Mouse (Mus musculus): ENCODE data around the gene Pik3c2b.

DNA sequence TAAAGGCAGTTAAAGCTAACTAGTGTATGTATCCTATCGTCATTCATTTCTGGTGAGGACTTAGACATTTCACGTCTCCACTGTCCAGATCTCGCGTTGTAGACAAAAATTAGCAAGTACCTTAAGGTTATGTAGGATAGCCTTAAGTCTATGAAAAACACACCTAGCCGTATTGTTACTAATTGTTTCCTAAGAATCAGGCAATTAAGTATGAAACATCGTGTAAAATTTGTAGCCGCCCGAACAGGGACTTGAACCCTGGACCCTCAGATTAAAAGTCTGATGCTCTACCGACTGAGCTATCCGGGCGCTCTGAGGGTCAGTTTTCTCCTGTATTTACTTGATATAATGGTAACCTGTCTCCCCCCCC is 11.4 kb upstream of the Pik3c2b start:
- TF ChIP-seq EP300 (IDR thresholded peaks at IDR 0.05; ENCODE audit: insufficient read depth, low read depth, low read length) (no peak), CTCF (IDR thresholded peaks at IDR 0.05) (no peak), POLR2A (IDR thresholded peaks at IDR 0.05; ENCODE audit: insufficient read depth, low read depth, low read length) (no peak)
